Mouse (Mus musculus): ENCODE data around the gene Zfp788.
"Not testable (repeated sequence)": the region's sequence is repeated elsewhere in the genome, so short reads cannot be mapped to it uniquely, and the experiment has no call there.

Zfp788 gene

DNA sequence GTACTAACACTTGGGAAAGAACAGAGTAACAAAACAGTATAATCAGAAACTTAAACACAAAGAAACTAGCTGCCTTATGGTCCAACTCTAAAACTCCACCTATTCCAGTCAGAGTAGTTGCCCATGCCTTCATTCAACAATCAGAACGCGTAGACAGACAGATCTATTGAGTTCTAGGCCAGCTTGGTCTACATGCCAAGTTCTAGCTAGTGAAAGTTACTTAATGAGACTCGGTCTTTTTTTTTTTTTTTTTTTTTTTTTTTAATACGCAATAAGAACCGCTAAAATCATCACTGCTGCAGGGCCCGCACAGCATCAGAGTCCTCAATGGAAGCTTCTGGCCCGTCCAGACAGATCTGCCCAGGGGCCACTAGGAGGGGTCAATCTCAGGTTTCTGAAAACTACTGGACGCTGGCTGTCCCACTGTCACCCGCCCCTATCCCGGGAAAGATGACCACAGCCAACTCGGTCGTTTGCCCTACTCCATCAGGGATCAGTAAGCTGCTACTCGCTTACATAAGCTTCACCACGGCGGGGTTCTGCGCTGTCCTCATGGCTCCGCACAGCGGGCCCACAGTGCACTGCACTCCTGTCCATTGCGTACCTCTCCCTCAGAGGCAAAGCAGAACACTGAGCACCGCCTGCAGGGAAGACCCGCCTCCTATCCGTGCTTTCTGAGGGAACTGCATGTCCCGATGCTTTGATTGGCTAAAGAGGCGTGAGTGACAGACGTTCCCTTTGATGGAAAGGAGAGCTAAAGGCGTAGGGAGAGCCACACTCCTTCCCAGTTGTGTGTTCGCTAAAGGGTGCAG lies at the start of gene Zfp788:
Zfp788 (plus strand) TSS at position 795 of the 812 bp plus-strand sequence.
- peak; percentile 99 for DNase-seq

DNA sequence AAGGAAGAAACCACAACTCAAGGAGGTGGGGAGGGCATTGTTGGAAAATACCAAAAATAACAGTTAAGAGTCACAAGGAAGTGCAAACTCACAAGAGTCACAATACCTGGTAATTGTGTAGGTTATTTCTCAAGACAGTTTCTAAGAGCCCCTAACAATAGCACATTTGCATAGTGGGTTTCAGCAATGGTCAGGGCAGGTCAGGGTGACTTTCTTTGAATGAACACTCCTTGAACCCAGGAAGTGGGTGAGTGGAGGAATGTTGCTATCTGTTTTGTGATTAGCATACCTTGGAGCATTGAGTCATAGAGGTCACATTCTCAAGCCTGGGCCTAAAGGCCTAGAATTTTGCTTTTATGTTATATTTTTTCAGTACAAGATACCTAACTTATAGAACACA lies 45.2 kb upstream of the Zfp788 start:
- not testable (repeated sequence) for DNase-seq

DNA sequence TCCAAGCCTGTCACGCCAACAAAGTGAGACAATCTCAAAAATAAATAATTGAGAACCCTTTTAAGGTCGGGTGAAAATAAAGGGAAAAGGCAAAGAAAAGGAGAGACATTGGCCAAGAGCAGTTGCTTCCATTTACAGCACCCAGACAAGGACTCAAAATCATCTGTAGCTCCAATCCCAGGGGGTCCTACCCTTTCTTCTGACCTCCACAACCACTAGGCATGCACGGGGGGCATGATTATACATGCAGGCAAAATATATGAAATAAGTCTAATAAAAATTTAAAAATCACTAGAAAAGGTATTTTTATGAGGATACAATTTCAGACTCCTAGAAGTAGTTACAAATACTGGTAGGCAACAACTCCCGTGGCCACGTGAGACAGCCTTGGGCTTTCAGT lies 34.4 kb upstream of the Zfp788 start:
- DNase-seq = no peak

DNA sequence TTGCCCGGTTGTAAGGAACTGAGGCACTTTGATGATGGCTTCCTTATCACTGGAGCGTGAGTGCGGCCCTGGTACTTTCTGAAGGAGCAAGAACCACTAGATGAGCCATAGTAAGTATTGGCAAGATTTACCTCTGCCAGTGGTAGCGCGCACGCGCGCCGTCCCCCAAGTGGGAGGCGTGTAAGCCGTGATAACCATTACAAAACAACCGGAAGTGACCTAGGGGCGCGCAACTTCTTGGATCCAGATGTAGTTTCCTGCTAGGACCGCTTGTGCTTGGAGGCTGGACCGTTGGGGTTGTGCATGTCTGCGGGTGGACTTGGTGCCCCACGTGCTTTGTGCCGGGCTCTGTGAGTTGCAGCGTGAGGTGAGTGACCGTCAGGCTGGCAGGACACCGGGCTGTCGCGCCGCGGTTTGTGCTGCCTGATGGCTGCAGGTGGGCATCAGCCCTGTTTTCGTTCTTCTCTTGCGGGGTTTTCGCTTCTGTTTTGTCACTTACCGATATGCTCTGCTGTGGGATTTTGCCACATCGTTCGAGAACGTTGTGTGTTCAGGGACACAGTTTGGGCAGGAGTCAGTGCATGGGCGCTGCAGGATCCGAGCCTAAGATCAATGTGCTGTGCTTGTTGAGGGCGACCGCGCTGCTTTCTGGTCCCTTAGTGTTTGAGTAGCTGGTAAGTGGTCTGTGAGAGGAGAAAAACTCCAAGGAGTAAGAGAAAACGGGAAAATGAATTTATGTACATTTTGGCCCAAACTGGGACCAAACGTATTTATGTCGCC lies 33.8 kb upstream of the Zfp788 start, which contains the start of gene 2610021A01Rik:
2610021A01Rik (plus strand) TSS at position 197 of the 780 bp plus-strand sequence.
- DNase-seq = peak; percentile 90

DNA sequence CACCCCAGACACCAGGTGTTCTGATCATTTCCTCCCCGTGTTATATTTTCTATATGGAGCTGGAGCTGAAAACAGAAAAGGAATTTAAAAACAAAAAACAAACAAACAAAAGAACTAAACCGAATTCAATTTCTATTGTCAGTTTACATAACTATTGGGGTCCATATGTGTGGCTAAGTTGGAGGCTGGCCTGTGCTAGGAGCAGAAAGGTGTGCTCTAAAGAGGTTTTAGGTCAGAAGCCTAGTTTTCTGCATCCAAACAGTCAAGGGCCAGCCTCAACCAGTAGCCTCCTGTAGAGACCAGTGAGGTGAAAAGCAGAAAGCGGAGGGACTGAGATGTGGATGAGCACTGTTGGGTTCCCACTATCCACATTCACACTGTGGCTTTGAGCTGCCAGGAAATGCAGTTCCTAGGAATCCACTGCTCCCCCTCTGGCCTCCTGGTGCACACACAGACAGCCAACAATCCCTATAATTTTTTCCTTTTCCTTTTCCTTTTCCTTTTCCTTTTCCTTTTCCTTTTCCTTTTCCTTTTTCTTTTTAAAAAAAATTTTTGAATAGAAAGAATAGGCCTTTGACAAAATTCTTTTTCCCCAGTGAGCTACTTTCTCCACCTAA lies 33.0 kb upstream of the Zfp788 start:
- no peak for DNase-seq

DNA sequence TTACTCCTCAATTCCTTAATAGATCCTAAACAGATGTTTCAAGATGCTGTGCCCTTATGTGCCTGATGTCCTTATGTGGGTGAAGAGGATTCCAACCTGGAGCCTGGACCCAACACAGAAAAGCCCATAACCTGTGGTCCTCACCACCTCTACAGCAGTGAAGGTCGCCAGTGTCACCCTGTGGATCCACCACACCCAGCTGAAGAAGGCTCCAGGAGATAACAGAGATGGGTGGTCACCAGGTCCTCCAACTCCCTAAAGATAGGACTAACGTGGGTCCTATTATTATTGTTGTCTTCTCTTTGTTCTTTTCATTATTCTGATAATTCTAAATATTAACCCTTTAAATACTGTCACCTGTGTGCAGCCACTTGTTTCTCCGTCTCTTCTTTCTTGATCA lies 21.3 kb upstream of the Zfp788 start:
- no peak for DNase-seq

DNA sequence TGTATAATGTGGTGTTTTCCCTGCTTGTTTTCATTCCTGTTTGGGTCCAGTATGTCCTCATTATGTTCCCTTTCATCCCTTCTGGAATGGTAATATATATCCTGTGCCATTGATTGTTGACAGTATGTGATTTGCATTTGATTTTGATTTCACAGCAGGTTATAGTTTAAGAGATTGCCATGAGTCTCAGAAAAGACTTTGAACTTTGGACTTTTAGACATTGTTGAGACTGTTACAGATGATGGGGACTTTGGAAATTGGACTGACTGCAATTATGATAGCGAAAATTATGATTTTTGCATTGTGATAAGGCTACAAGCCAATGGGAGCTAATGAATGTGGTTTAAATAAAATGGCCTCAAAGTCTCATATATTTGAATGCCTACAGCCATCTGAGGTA lies 16.8 kb upstream of the Zfp788 start:
- not testable (repeated sequence) for DNase-seq

DNA sequence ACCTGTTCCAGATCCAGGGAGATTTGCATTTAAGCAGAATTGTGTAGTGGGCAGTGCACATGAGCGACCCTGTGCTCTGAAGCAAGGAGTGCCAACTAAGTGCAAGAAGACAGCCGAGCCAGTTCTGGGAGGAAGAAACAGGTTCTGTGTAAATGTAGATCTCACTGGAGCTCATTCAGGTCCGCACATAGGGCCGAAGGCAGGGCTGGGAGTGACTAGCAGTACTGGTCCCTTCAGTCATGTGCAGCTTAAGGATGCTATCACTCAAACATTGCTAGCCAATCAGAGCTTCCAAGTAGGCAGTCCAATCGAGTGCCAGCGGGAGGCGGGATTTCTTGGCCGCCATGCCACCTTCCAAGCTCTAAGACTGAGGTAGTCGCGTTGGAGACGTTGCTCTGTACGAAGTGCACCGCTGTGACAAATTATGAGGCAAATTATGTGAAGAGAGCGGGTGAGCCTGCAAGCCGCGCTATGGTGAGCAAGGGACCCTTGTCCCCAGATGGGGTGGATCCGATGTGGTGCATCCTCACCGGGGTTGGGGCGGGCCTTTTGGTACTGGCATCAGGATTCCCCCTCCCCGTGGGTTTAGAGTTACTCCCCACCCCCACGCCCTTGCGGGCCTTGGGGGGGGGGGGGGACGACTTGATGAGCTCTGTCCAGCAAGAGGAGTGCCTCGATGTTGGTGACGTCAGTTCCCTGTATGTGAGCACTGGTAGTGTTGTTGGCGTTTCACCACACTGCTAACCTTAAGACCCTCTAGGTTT lies 400 bp downstream of the Zfp788 start:
- peak; percentile 97 for DNase-seq

DNA sequence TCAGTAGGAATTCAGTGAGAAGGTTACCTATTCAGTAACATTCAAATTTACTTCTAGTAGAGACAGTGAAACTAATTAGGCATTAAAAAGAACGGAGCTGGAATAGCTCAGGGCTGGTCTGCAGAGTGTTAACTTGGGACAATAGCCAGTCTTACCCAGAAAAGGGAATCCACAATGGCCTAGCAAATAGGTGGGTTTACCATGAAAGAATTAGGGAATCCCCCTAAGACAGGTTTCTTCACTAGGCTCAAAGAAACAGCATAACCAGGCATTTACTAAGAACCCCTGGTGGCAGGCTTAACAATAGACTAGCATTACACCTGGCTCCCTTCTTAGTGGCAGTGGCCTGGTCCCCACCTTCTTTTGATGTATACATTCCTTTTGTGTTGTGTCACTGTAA lies 41.3 kb downstream of the Zfp788 start:
- DNase-seq = not testable (repeated sequence)
